Mouse (Mus musculus): Measurements from ENCODE around the gene Anks3. TPM values are rescaled to one million over a fixed set of nuclear protein-coding genes. Genes with fewer than 3 reads are reported as not detected.

Gene Anks3
- polyA plus RNA-seq, 1 experiment from 2014 or later, result 14.8 TPM

- Histone ChIP-seq H3K4me1 (replicated peaks) (peaks cover 24% of the 10 kb centered on the region), H3K4me3 (replicated peaks) (no peak overlapping the region), H3K4me2 (peak overlapping the region; percentile 85), H3K27ac (replicated peaks) (no peak overlapping the region), H3K9me3 (replicated peaks) (no peaks in the 10 kb centered on the region), H3K27me3 (no peaks in the 10 kb centered on the region), H3K9ac (no peak overlapping the region), H3K36me3 (replicated peaks) (no peaks in the 10 kb centered on the region)
- WGBS (ENCODE audit: insufficient replicate concordance), result 64% methylated on average over 8 of the region's 8 CpGs
- no peak for ATAC-seq (ENCODE audit: insufficient read depth)
These were observed 1.6 kb upstream of the Anks3 start for GRCm38 (mm10) chr16:4965392-4966129.

- H3K27ac ChIP-seq (replicated peaks), result peak overlapping the region; percentile 94
- H3K9ac ChIP-seq, result peak overlapping the region; percentile 93
- no peak for ATAC-seq (ENCODE audit: insufficient read depth)
- 13% methylated on average over 13 of the region's 13 CpGs for WGBS (ENCODE audit: insufficient replicate concordance)
- H3K36me3 ChIP-seq (replicated peaks), result no peaks in the 10 kb centered on the region
- H3K4me1 ChIP-seq (replicated peaks), result peaks cover 24% of the 10 kb centered on the region
- H3K4me2 ChIP-seq, result peak overlapping the region; percentile 85
- no peaks in the 10 kb centered on the region for H3K9me3 ChIP-seq (replicated peaks)
- no peaks in the 10 kb centered on the region for H3K27me3 ChIP-seq
- peak overlapping the region; percentile 91 for H3K4me3 ChIP-seq (replicated peaks)
These were observed 856 bp upstream of the Anks3 start for GRCm38 (mm10) chr16:4964731-4965391.

GRCm38 (mm10) chr16:4963346-4963745 lies 659 bp downstream of the Anks3 start:
- 30% methylated on average over 9 of the region's 9 CpGs for WGBS (ENCODE audit: insufficient replicate concordance)
- peak overlapping the region; percentile 94; the same call in 1 of the 2 replicates for H3K27ac ChIP-seq (replicated peaks)
- peak overlapping the region; percentile 85 for H3K4me2 ChIP-seq
- ATAC-seq (ENCODE audit: insufficient read depth), result no peak
- no peaks in the 10 kb centered on the region for H3K27me3 ChIP-seq
- peaks cover 24% of the 10 kb centered on the region for H3K4me1 ChIP-seq (replicated peaks)
- H3K9ac ChIP-seq, result peak overlapping the region; percentile 93
- no peaks in the 10 kb centered on the region for H3K36me3 ChIP-seq (replicated peaks)
- H3K9me3 ChIP-seq (replicated peaks), result no peaks in the 10 kb centered on the region
- H3K4me3 ChIP-seq (replicated peaks), result peak overlapping the region; percentile 91

GRCm38 (mm10) chr16:4960260-4960659 lies 3.7 kb downstream of the Anks3 start:
- 62% methylated on average over 8 of the region's 8 CpGs for WGBS (ENCODE audit: insufficient replicate concordance)
- H3K4me3 ChIP-seq (replicated peaks), result no peak overlapping the region
- H3K9ac ChIP-seq, result no peak overlapping the region; the same call in 1 of the 2 replicates
- peaks cover 21% of the 10 kb centered on the region for H3K4me1 ChIP-seq (replicated peaks)
- H3K9me3 ChIP-seq (replicated peaks), result no peaks in the 10 kb centered on the region
- no peak for ATAC-seq (ENCODE audit: insufficient read depth)
- peaks cover 18% of the 10 kb centered on the region for H3K36me3 ChIP-seq (replicated peaks)
- no peaks in the 10 kb centered on the region for H3K27me3 ChIP-seq
- no peak overlapping the region for H3K4me2 ChIP-seq
- no peak overlapping the region for H3K27ac ChIP-seq (replicated peaks)

DNA sequence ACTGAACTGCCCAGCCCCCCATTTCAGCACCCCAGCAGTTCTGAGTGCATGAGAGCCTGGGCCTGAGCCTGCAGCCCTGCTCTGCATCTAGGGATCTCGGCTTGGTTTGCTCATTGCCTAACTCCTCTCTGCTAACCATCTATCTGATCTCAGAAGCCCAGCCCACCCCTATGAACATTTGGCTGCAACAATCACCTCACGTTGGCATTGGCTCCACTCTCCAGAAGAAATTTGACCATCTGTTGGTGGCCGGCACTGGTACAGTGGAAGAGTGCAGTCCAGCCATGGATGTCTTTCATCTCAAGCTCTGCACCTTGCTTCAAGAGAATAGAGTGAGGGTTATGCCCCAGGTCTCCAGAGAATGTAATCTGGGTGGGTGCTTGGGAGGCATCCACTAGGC lies 6.6 kb downstream of the Anks3 start:
- no peak overlapping the region for H3K9ac ChIP-seq
- H3K36me3 ChIP-seq (replicated peaks), result peaks cover 44% of the 10 kb centered on the region

DNA sequence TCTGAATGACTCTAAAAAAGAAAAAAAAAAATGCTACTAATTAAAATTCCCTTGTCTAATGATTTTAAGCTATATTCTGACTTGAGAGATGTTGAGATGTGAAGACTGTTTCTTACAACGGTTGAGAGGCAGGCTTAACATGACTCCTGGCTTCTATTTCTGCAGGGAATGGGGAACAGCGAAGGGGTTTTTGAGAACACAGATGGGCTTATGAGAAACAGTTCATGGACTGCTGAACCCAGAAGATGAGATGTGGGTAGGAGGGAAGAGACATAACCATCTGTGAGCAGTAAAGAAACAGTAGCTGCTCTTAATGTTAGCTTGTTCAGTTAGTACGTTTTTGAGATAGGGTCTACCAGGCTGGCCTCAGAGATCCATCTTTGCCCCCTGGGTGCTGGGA lies 7.4 kb downstream of the Anks3 start:
- Histone ChIP-seq H3K4me2 (no peak overlapping the region), H3K27ac (replicated peaks) (no peak overlapping the region), H3K9ac (no peak overlapping the region), H3K4me3 (replicated peaks) (no peak overlapping the region), H3K9me3 (replicated peaks) (no peaks in the 10 kb centered on the region), H3K27me3 (no peaks in the 10 kb centered on the region), H3K36me3 (replicated peaks) (peaks cover 49% of the 10 kb centered on the region), H3K4me1 (replicated peaks) (no peaks in the 10 kb centered on the region)
- WGBS (ENCODE audit: insufficient replicate concordance), result 84% methylated on average over 3 of the region's 3 CpGs
- no peak for ATAC-seq (ENCODE audit: insufficient read depth)

More for the DNA sequence above, 6.6 kb downstream of the Anks3 start:
- no peak overlapping the region for H3K27ac ChIP-seq (replicated peaks)
- ATAC-seq (ENCODE audit: insufficient read depth), result no peak
- H3K4me1 ChIP-seq (replicated peaks), result peaks cover 4% of the 10 kb centered on the region; the same call in 1 of the 2 replicates
- no peaks in the 10 kb centered on the region for H3K27me3 ChIP-seq
- H3K4me2 ChIP-seq, result no peak overlapping the region
- no peak overlapping the region for H3K4me3 ChIP-seq (replicated peaks)
- whole genome bisulfite sequencing (ENCODE audit: insufficient replicate concordance), result 65% methylated on average over 3 of the region's 3 CpGs
- no peaks in the 10 kb centered on the region for H3K9me3 ChIP-seq (replicated peaks)

DNA sequence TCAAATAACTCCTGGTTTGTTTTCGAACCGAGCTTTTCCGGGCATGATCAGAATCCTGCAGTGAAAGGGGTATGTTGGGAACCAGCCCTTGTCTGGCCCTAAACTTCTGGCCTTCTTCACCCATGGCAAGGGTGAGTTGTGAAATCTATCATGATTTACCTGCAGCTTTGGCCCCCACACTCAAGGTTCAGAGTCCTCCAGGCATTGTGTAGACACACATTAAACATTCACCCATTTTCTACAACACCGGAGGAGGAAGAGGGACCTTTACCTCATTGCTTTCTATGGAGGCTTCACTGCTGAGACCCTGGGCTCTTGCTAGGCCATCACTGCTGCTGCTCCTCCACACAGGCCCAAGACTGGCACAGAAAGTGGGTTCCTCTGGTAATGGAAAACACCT lies 16.6 kb downstream of the Anks3 start:
- H3K9ac ChIP-seq, result no peak overlapping the region
- ATAC-seq (ENCODE audit: insufficient read depth), result peak; percentile 38; the same call in 1 of the 2 replicates
- no peaks in the 10 kb centered on the region for H3K27me3 ChIP-seq
- peak overlapping the region; percentile 23 for H3K4me3 ChIP-seq (replicated peaks)
- no peaks in the 10 kb centered on the region for H3K9me3 ChIP-seq (replicated peaks)
- peak overlapping the region; percentile 56 for H3K27ac ChIP-seq (replicated peaks)
- H3K4me1 ChIP-seq (replicated peaks), result peaks cover 6% of the 10 kb centered on the region; the same call in 1 of the 2 replicates
- 73% methylated on average over 4 of the region's 4 CpGs for WGBS (ENCODE audit: insufficient replicate concordance)
- H3K36me3 ChIP-seq (replicated peaks), result peaks cover 54% of the 10 kb centered on the region
- H3K4me2 ChIP-seq, result peak overlapping the region; percentile 47; the same call in 1 of the 2 replicates

DNA sequence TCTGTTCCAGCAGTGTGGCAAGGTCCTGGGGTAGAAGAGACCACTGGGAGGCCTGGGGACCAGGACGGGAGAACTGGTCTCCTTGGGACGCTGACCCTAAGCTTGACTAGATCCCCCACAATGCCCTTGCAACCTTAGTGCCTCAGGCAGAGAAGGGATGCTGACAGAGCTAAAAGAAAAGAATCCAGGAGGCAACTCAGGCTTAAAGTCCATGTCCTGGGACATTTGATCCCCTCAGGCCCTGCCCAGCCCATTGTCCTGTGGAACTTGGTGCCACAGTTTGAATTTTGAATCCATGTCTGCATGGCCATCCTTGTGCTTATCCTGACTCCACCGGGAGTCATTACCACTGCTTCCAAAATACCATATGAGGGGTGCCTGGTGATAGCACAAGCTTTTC lies 17.9 kb downstream of the Anks3 start:
- H3K4me2 ChIP-seq, result peak overlapping the region; percentile 47
- no peaks in the 10 kb centered on the region for H3K27me3 ChIP-seq
- H3K4me1 ChIP-seq (replicated peaks), result peaks cover 6% of the 10 kb centered on the region; the same call in 1 of the 2 replicates
- H3K9ac ChIP-seq, result no peak overlapping the region
- no peaks in the 10 kb centered on the region for H3K9me3 ChIP-seq (replicated peaks)
- no peak overlapping the region for H3K27ac ChIP-seq (replicated peaks)
- H3K36me3 ChIP-seq (replicated peaks), result peaks cover 59% of the 10 kb centered on the region
- H3K4me3 ChIP-seq (replicated peaks), result no peak overlapping the region
- ATAC-seq (ENCODE audit: insufficient read depth), result no peak
- 68% methylated on average over 3 of the region's 3 CpGs for WGBS (ENCODE audit: insufficient replicate concordance)

DNA sequence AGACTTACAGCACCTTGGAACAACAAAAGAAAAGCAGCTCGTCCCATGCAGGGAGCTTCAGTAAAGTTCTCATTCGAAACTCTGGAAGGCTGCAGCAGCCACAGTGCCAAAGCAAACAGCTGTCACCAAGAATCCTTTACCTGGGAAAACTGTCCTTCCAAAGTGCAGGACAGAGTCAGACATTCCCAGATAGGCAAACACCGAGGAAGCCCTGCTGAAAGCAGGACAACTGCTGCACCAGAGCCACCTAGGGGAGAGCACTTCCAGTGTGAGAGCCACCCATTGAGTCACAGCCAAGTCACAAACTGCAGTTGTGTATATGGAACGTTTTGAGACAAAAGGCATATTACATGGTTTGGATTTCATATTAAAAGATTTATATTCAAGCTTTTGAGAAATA lies 18.6 kb downstream of the Anks3 start:
- Histone ChIP-seq H3K4me3 (replicated peaks) (no peak overlapping the region), H3K9me3 (replicated peaks) (no peaks in the 10 kb centered on the region), H3K36me3 (replicated peaks) (peaks cover 59% of the 10 kb centered on the region), H3K4me2 (no peak overlapping the region), H3K27me3 (no peaks in the 10 kb centered on the region), H3K9ac (no peak overlapping the region), H3K4me1 (replicated peaks) (peaks cover 9% of the 10 kb centered on the region; the same call in 1 of the 2 replicates), H3K27ac (replicated peaks) (0 out of 2 replicates have a peak overlapping the region, but pooled peaks have one; percentile 16)
- 63% methylated on average over 4 of the region's 4 CpGs for WGBS (ENCODE audit: insufficient replicate concordance)
- no peak for ATAC-seq (ENCODE audit: insufficient read depth)

- WGBS (ENCODE audit: insufficient replicate concordance), result 78% methylated on average over 3 of the region's 3 CpGs
- Histone ChIP-seq H3K4me2 (no peak overlapping the region), H3K4me1 (replicated peaks) (peaks cover 27% of the 10 kb centered on the region), H3K9ac (no peak overlapping the region), H3K36me3 (replicated peaks) (peaks cover 51% of the 10 kb centered on the region), H3K9me3 (replicated peaks) (no peaks in the 10 kb centered on the region), H3K27ac (replicated peaks) (no peak overlapping the region), H3K27me3 (no peaks in the 10 kb centered on the region), H3K4me3 (replicated peaks) (no peak overlapping the region)
- ATAC-seq (ENCODE audit: insufficient read depth), result no peak
These were observed 20.6 kb downstream of the Anks3 start for GRCm38 (mm10) chr16:4943431-4943830.

GRCm38 (mm10) chr16:4942868-4943267 lies 21.1 kb downstream of the Anks3 start:
- Histone ChIP-seq H3K27me3 (no peaks in the 10 kb centered on the region), H3K4me2 (no peak overlapping the region), H3K4me3 (replicated peaks) (no peak overlapping the region), H3K36me3 (replicated peaks) (peaks cover 48% of the 10 kb centered on the region), H3K9ac (no peak overlapping the region), H3K27ac (replicated peaks) (no peak overlapping the region), H3K9me3 (replicated peaks) (no peaks in the 10 kb centered on the region), H3K4me1 (replicated peaks) (peaks cover 30% of the 10 kb centered on the region)
- ATAC-seq (ENCODE audit: insufficient read depth), result no peak
- WGBS (ENCODE audit: insufficient replicate concordance), result 78% methylated on average over 8 of the region's 8 CpGs

Measured in liver, embryonic 15.5 days (tissue).